Mouse (Mus musculus) embryonic facial prominence, embryonic 10.5 days (tissue): ENCODE results near the gene Adamts18. TPM values are rescaled to one million over a fixed set of nuclear protein-coding genes. Genes with fewer than 3 reads are reported as not detected.

Experiments used
- DNase-seq: peaks from one replicate; pipeline ENCODE4 v3.0.0-alpha.2; 2017; ENCODE audit warnings: low spot score
- H3K27ac ChIP-seq: fragments of 300-500 bp; sonication (generic); replicated peaks from 2 replicates; pipeline ENCODE4 v1.5.1; 2016; ENCODE audit warnings: mild to moderate bottlenecking
- H3K27me3 ChIP-seq: fragments of 300-500 bp; sonication (generic); replicated peaks from 2 replicates; pipeline ENCODE4 v1.6.1; 2016; ENCODE audit warnings: low read depth, mild to moderate bottlenecking; ENCODE audit not compliant: poor library complexity, severe bottlenecking
- H3K36me3 ChIP-seq: fragments of 300-500 bp; sonication (generic); replicated peaks from 2 replicates; pipeline ENCODE4 v1.6.1; 2016; ENCODE audit warnings: mild to moderate bottlenecking, moderate library complexity
- H3K4me1 ChIP-seq: fragments of 300-500 bp; sonication (generic); 2 replicates; pipeline ENCODE4 v1.6.1; 2016
- H3K4me3 ChIP-seq: fragments of 300-500 bp; sonication (generic); 2 replicates; pipeline ENCODE4 v1.5.1; 2016; ENCODE audit warnings: mild to moderate bottlenecking, moderate library complexity
- H3K9me3 ChIP-seq: fragments of 300-500 bp; sonication (generic); 2 replicates; pipeline ENCODE4 v1.6.1; 2016; ENCODE audit warnings: mild to moderate bottlenecking
- WGBS: fragments of 180-500 bp; shearing (Covaris S2); methylation state at CpG from one replicate; pipeline ENCODE4 v1.1.7; 2016; 5-methylcytosine and 5-hydroxymethylcytosine counted together
- polyA plus RNA-seq: library from polyadenylated mRNA; unstranded; fragments of >200 nt; fragmentation: Nextera tagmentation; extraction: Ambion mirVana; gene quantifications from 2 replicates; pipeline ENCODE4 v1.2.1, GENCODE M21; 2016

Gene Adamts18
- polyA plus RNA-seq, 1 experiment from 2014 or later, result 4.6 TPM

DNA sequence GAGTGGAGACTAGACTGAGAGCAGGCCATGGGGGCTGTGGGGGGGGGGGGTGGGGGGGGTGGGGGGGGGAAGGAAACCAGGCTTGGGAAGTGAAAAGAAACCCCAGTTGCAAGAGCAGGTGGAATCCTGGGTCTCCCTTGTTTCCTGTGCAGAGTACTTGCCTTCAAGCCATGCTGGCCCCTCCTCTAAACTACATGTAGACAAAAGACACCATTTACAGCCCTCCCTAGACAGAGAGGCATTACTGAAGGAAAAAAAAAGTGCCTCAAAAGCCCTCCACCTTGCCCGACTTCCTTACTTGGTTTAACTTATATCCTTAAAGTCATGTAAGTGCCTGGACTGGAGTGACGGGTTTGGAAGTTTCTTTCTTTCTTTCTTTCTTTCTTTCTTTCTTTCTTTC, 67.0 kb downstream of the Adamts18 start:
- Histone ChIP-seq H3K4me3 (no peak overlapping the region), H3K27ac (no peak overlapping the region), H3K9me3 (no peaks in the 10 kb centered on the region), H3K4me1 (peaks cover 5% of the 10 kb centered on the region; the same call in 1 of the 2 replicates), H3K36me3 (no peaks in the 10 kb centered on the region), H3K27me3 (no peaks in the 10 kb centered on the region)
- DNase-seq, result no peak
- whole genome bisulfite sequencing, result 31% methylated on average over 2 of the region's 2 CpGs

DNA sequence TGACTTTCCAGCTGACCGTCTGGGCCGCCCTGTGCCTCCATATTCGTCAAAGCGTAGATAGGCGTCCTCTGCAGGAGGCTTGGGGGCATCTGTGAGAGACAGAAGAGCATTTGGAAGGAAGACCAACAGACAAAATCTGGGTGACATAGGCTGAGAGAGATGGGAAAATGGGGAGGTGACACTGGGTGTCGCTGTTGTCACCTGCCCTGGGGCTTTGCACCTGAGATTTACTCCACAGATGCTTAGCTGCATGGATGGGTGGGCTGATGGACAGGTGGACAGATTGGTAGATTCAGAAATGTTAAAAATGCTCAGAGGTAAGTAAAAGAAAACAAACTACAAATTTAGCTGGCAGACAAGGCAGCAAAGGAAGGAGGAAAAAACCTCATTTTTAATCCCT, 73.2 kb downstream of the Adamts18 start:
- Histone ChIP-seq H3K27me3 (no peaks in the 10 kb centered on the region), H3K4me1 (no peaks in the 10 kb centered on the region; the same call in 1 of the 2 replicates), H3K27ac (no peak overlapping the region), H3K9me3 (no peaks in the 10 kb centered on the region), H3K36me3 (0 out of 2 replicates have a peak, but pooled peaks cover 3% of the 10 kb centered on the region), H3K4me3 (no peak overlapping the region)
- DNase-seq, result no peak
- 80% methylated on average over 6 of the region's 6 CpGs for WGBS

DNA sequence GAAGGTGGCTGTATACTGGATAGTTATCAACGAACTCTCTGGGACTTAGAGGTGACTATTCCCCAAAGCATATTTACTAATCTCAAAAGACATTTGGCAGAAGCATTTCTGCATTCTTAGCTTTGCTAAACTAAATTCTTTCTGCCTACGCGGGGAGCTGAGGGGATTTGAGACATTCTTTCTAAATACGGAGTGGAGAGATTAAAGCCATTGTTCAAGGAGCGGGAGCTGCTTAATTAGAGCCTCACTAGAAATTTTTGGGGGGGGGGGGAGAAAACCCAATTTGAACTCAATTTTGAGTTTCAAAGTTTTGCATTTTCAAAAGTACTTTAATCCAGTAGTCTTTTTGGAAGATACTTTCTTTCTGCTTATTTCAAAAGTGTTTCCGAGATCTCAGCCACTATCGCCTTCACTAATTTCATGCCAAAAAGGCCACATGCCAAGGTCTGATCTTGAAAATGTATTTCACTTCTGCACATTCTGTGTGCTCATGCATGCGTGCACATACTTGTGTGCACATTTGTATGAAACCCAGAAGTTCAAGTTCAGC, 79.6 kb downstream of the Adamts18 start:
- H3K4me3 ChIP-seq, result no peak overlapping the region
- H3K36me3 ChIP-seq, result no peaks in the 10 kb centered on the region
- H3K27ac ChIP-seq, result no peak overlapping the region
- H3K4me1 ChIP-seq, result peaks cover 8% of the 10 kb centered on the region
- WGBS, result 56% methylated on average over 8 of the region's 8 CpGs
- no peaks in the 10 kb centered on the region for H3K27me3 ChIP-seq
- H3K9me3 ChIP-seq, result no peaks in the 10 kb centered on the region
- no peak for DNase-seq

DNA sequence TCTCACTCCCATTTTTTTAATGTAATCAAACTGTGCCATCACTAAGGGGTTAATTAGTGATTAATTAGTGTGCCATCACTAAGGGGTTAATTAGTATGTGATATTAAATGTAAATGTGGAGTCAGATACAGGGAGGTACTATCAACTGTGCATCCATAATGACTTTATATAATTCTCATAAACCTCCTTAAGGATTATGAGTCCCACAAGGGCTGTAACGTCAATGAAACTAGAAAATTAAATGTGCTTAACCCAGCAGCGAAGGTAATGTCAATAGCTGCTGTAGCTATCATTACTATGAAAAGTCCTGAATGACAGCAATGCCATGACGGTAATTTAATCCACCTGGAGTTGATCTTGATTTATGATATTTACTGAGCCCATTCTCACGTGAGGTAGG, 83.4 kb downstream of the Adamts18 start:
- Histone ChIP-seq H3K4me1 (peaks cover 34% of the 10 kb centered on the region), H3K9me3 (no peaks in the 10 kb centered on the region), H3K27me3 (no peaks in the 10 kb centered on the region), H3K4me3 (no peak overlapping the region), H3K36me3 (no peaks in the 10 kb centered on the region), H3K27ac (no peak overlapping the region)
- no peak for DNase-seq
- 86% methylated on average over 4 of the region's 4 CpGs for WGBS

DNA sequence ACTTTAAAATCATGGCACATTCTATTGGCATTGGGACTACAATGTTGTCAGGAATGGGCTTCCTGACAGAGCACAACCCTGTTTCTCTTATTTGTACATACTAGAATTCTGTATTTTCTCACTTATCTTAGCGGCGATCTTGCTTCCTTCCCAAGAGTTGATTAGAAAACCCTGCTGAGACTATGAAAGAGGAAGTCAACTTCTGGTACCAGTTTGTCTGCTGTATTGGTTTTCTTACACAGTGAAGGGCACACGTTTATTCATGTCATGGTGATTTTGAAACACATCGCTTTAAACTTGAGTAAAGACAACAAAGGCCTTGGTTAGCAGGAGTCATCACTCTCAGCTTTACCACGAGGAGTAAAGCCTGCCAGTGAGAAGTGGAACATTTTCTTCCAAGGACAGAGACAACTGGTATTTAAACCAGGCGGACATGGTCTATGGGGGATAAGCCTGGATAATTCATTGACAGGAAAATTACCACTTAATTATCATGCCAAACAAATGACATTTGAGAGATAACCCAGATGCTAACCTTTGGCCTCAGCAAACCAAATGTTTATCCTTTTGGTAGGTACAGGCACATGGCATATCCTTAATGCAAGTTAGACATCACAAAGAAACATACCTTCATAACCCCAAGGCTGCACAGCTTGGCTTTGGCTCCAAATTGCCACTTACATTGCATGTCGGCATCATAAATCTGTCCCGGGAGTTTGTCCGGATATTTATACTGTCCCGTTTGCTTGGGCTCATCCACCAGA, 84.8 kb downstream of the Adamts18 start:
- no peak overlapping the region for H3K4me3 ChIP-seq
- no peaks in the 10 kb centered on the region for H3K27me3 ChIP-seq
- peak overlapping the region; percentile 8; the same call in 1 of the 2 replicates for H3K27ac ChIP-seq
- DNase-seq, result no peak
- peaks cover 34% of the 10 kb centered on the region for H3K4me1 ChIP-seq
- WGBS, result 62% methylated on average over 10 of the region's 10 CpGs
- no peaks in the 10 kb centered on the region for H3K9me3 ChIP-seq
- no peaks in the 10 kb centered on the region for H3K36me3 ChIP-seq

DNA sequence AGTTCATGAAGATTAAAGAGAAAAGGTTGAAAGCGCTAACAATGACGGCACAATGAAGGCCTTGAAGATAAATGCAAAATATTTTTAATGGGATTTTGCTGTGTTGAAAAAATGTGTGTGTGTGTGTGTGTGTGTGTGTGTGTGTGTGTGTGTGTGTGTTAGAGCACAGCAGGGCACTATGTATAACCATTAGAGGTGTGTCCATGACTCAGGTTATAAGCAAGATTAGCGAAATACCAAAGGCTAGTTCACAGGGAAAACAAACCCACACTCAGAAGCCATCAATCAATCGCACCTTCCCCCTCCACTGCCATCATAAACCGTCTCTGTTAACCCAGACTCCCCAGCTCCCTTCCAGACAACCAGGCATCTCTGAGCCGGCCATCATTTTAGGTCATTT, 86.4 kb downstream of the Adamts18 start:
- 80% methylated on average over 6 of the region's 6 CpGs for WGBS
- no peaks in the 10 kb centered on the region for H3K36me3 ChIP-seq
- H3K4me1 ChIP-seq, result peaks cover 31% of the 10 kb centered on the region
- no peaks in the 10 kb centered on the region for H3K27me3 ChIP-seq
- no peak overlapping the region for H3K4me3 ChIP-seq
- H3K9me3 ChIP-seq, result no peaks in the 10 kb centered on the region
- no peak overlapping the region for H3K27ac ChIP-seq
- no peak for DNase-seq

DNA sequence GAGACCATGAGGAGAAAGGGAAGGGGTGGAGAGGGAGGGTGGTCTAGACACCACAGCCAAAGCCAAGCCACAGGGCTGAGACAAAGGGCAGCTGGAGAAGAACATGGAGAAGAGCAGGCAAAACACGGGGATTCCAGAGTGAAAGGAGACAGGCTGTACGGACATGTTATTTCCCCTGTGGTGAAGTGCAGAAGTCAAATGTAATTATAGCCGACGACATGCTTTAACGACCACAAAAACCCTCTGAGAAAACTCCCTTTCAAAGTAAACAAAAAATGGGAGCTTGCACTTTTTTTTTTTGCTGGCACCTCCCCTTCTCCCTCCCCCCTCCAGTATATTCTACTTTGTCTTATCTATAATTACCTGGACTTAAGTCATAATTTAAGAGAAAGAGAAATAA, 92.7 kb downstream of the Adamts18 start:
- Histone ChIP-seq H3K4me3 (no peak overlapping the region), H3K9me3 (no peaks in the 10 kb centered on the region), H3K4me1 (peaks cover 4% of the 10 kb centered on the region; the same call in 1 of the 2 replicates), H3K27me3 (no peaks in the 10 kb centered on the region), H3K36me3 (0 out of 2 replicates have a peak, but pooled peaks cover 3% of the 10 kb centered on the region), H3K27ac (no peak overlapping the region)
- WGBS, result 46% methylated on average over 5 of the region's 5 CpGs
- DNase-seq, result no peak

DNA sequence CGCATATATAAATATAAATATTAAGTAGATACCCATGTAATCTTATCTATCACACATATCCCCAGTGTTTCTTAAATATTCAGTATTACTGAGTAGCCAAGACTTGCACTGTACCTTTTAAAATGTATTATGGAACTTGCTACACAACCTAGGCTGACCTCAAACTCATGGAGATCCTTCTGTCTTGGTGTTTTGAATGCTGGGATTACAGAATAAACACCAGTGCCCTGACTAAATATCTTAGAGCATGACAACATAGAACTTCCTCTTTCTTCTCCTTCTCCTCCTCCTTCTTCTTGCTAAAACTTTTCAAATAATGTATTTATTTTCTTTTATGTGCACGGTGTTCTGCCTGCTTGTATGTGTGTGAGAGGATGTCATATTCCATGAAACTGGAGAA, 95.4 kb downstream of the Adamts18 start:
- no peak for DNase-seq
- 88% methylated on average over 2 of the region's 2 CpGs for WGBS
- Histone ChIP-seq H3K9me3 (no peaks in the 10 kb centered on the region), H3K27me3 (no peaks in the 10 kb centered on the region), H3K4me3 (no peak overlapping the region), H3K36me3 (0 out of 2 replicates have a peak, but pooled peaks cover 3% of the 10 kb centered on the region), H3K27ac (no peak overlapping the region), H3K4me1 (peaks cover 8% of the 10 kb centered on the region)

DNA sequence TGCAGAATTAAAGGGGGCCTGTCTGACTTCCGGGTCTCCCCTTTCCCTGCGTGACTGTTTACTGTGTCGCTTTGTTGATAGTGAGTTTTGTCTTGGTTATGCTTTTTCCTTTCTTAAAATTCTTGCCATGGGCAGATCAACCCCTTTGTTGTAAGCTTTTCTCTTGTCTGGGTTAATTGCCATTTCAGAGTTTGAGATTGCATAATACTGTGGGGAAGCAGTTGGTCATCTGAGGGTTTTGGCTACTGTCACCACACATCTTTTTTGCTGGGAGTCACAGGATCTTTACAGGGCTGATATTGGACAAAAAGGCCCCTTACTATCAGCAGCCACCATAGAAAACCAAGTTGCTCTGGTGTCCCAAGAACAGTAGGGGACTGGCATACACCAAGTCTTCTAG, 96.2 kb downstream of the Adamts18 start:
- H3K27ac ChIP-seq, result no peak overlapping the region
- H3K4me1 ChIP-seq, result peaks cover 8% of the 10 kb centered on the region
- no peaks in the 10 kb centered on the region for H3K9me3 ChIP-seq
- DNase-seq, result no peak
- WGBS, result 89% methylated on average over 3 of the region's 3 CpGs
- H3K36me3 ChIP-seq, result 0 out of 2 replicates have a peak, but pooled peaks cover 3% of the 10 kb centered on the region
- H3K4me3 ChIP-seq, result no peak overlapping the region
- H3K27me3 ChIP-seq, result no peaks in the 10 kb centered on the region

DNA sequence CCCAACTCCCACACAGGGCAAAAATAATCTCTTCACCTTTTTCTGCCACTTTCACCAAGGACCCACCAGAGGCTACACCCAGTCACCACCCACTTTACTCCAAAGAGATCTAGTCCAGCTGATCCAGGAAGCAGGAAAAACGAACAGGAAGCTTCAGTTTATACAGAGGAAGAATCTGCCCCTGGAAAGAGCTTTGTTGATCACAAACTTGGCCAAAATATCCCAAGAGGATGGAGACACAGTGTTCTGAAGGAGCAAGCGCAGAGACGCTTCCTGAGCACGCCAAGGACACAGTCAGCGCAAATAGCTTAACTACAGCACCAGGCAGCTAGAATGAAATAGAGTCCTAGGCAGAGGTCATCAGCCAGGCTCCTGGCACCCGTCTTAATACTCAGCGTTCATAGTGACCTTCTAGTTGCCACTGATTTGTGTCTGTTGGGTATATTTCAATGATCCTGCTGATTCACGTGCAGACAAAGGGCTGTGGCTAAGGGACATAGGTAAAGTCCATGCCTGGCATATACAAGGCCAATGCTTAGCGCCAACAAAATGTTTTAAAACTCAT, 113.0 kb downstream of the Adamts18 start:
- 87% methylated on average over 9 of the region's 9 CpGs for WGBS
- Histone ChIP-seq H3K27ac (no peak overlapping the region), H3K4me3 (no peak overlapping the region), H3K36me3 (0 out of 2 replicates have a peak, but pooled peaks cover 2% of the 10 kb centered on the region), H3K9me3 (no peaks in the 10 kb centered on the region), H3K27me3 (no peaks in the 10 kb centered on the region), H3K4me1 (no peaks in the 10 kb centered on the region)
- DNase-seq, result no peak

DNA sequence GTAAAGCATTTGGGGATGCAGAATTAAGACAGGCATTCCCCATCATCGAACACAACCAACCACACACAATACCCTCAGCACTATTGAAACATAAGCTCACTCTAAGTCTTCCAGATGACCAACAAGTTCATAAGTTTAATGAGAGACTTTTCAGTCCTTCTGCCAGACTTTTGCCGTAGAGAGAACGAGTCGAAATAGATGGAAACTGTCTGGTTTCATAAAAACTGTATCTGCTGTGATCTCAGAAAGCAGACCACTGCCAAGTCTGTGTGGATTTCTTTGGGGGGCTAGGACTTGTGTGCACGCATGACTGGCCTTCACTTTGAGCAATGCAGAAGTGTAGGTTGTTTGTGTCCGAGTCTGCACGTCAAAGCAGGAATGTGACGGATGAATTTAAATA, 123.2 kb downstream of the Adamts18 start:
- Histone ChIP-seq H3K4me1 (peaks cover 19% of the 10 kb centered on the region), H3K27ac (no peak overlapping the region), H3K9me3 (no peaks in the 10 kb centered on the region), H3K4me3 (no peak overlapping the region), H3K27me3 (no peaks in the 10 kb centered on the region), H3K36me3 (no peaks in the 10 kb centered on the region)
- 84% methylated on average over 8 of the region's 8 CpGs for WGBS
- DNase-seq, result no peak

DNA sequence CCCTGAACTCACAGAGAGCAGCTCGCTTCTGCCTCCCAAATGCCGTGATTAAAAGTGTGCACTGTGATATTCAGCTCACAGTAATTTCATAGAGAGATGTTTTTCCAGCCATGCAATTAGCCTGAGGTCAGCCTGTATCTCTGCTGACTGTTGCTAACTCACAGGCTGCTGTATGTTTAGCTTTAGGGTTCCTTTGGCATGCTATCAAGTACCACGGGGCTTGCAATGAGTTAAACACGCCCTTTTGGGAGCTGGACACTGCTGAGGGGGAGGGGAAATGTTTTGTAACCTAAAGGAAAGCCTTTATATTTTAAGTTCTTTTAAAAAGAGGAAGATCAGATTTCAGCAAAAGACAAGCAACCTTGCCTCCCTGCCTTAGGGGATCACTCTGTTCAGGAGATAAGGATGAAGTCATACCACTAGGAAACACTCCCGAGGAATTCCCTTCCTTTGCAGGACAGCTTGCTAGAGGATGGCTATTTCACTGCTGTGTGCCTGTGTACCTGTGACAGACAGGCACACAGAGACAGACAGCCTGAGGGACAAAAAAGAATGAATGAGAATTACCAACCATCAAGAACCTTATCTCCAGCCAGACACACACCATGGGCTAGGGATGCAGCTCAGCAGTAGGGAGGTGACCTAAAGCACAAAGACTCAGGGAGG, 124.5 kb downstream of the Adamts18 start:
- no peak for DNase-seq
- Histone ChIP-seq H3K27me3 (no peaks in the 10 kb centered on the region), H3K36me3 (no peaks in the 10 kb centered on the region), H3K9me3 (no peaks in the 10 kb centered on the region), H3K4me3 (no peak overlapping the region), H3K27ac (no peak overlapping the region), H3K4me1 (peaks cover 19% of the 10 kb centered on the region)
- WGBS, result 44% methylated on average over 5 of the region's 5 CpGs
